ENCODE assay signal across 10 mouse cellular contexts in genomic region chr1:156230339-156231089, GRCm38 (mm10). TPM values are rescaled to one million over a fixed set of nuclear protein-coding genes. Genes with fewer than 3 reads are reported as not detected.
A peak's percentile ranks its signal among the peaks of the same experiment; 100 is the strongest.
DNase-seq lines count a peak whose midpoint lies in the region; ATAC-seq and TF ChIP-seq lines count a peak whose summit lies in the region.
"Had no signal": no experiment of that assay in that cellular context is flagged by ENCODE, and none has a peak within 500 bp of the region (broad histone marks: within the 10 kb centered on the region; RNA-seq: fewer than 3 reads in every experiment).

No protein-coding gene starts in this region.

- WGBS in hindbrain, embryonic 15.5 days = 34% methylated on average over 9 of the region's 9 CpGs
- WGBS in liver, postnatal 0 days (ENCODE audit: insufficient replicate concordance) = 45% methylated on average over 9 of the region's 9 CpGs

- no peak for TF ChIP-seq EP300 in liver, postnatal 0 days (IDR thresholded peaks at IDR 0.05; ENCODE audit: low read depth)

- peak overlapping the region; percentile 24 for H3K4me2 ChIP-seq in hindbrain, embryonic 15.5 days
- H3K4me2 ChIP-seq in myocyte (ENCODE audit: low read depth) = peak overlapping the region; percentile 45
- H3K4me2 ChIP-seq in liver, postnatal 0 days (ENCODE audit: low read depth, low read length) = no peak overlapping the region
- H3K4me2 ChIP-seq: liver, embryonic 15.5 days had no signal

- no peak for TF ChIP-seq CTCF in liver, postnatal 0 days (IDR thresholded peaks at IDR 0.05; ENCODE audit: low read depth)

- H3K27me3 ChIP-seq in hindbrain, embryonic 15.5 days = no peaks in the 10 kb centered on the region
- no peaks in the 10 kb centered on the region for H3K27me3 ChIP-seq in myocyte (ENCODE audit: control insufficient read depth, insufficient read depth, insufficient read length)
- H3K27me3 ChIP-seq in liver, postnatal 0 days (ENCODE audit: insufficient read depth, low read length) = no peaks in the 10 kb centered on the region
- H3K27me3 ChIP-seq: liver, embryonic 15.5 days had no signal

- H3ac ChIP-seq in myocyte (ENCODE audit: control insufficient read depth, insufficient read length) = no peak overlapping the region

- no peaks in the 10 kb centered on the region for H3K79me2 ChIP-seq in myocyte (ENCODE audit: control insufficient read depth, insufficient read depth)

- TF ChIP-seq POLR2A in myocyte (IDR thresholded peaks at IDR 0.05; ENCODE audit: insufficient read length, low read depth) = no peak

- H3K4me1 ChIP-seq in hindbrain, embryonic 15.5 days (replicated peaks) = peaks cover 9% of the 10 kb centered on the region
- peaks cover 4% of the 10 kb centered on the region for H3K4me1 ChIP-seq in liver, postnatal 0 days (ENCODE audit: insufficient read depth)

- H3K9me3 ChIP-seq in hindbrain, embryonic 15.5 days = no peaks in the 10 kb centered on the region
- H3K9me3 ChIP-seq in liver, postnatal 0 days (ENCODE audit: low read length) = no peaks in the 10 kb centered on the region
- H3K9me3 ChIP-seq: liver, embryonic 15.5 days had no signal

- H3K4me3 ChIP-seq in hindbrain, embryonic 15.5 days = no peak overlapping the region
- H3K4me3 ChIP-seq in myocyte = no peak overlapping the region
- H3K4me3 ChIP-seq in liver, postnatal 0 days (ENCODE audit: low read depth, low read length) = no peak overlapping the region
- H3K4me3 ChIP-seq: liver, embryonic 15.5 days had no signal

- H3K27ac ChIP-seq in hindbrain, embryonic 15.5 days (replicated peaks) = no peak overlapping the region
- no peak overlapping the region for H3K27ac ChIP-seq in liver, postnatal 0 days (ENCODE audit: low read depth)
- H3K27ac ChIP-seq: liver, embryonic 15.5 days had no signal

- no peak overlapping the region for H3K9ac ChIP-seq in hindbrain, embryonic 15.5 days
- H3K9ac ChIP-seq in liver, postnatal 0 days (replicated peaks) = no peak overlapping the region
- H3K9ac ChIP-seq: liver, embryonic 15.5 days had no signal

- 0 out of 2 replicates have a peak, but pooled peaks have one; percentile 68 for ATAC-seq in hindbrain, embryonic 15.5 days (ENCODE audit: low FRiP score, low read depth)
- ATAC-seq in liver, postnatal 0 days = no peak

- DNase-seq in frontal cortex, postnatal 14 days (ENCODE audit: low spot score in 2 of 2) = peak; percentile 13 to 17
- DNase-seq in frontal cortex, postnatal 36 days (ENCODE audit: low spot score in 2 of 2) = no peak
- peak; percentile 30 for DNase-seq in gastrocnemius, postnatal 10 days
- DNase-seq in liver, postnatal 0 days = no peak
- DNase-seq in liver = no peak
- DNase-seq in urinary bladder, adult 2 months (ENCODE audit: low spot score) = no peak

- H3K36me3 ChIP-seq in hindbrain, embryonic 15.5 days = no peaks in the 10 kb centered on the region
- H3K36me3 ChIP-seq in myocyte (ENCODE audit: control insufficient read depth, insufficient read depth) = no peaks in the 10 kb centered on the region
- H3K36me3 ChIP-seq in liver, postnatal 0 days (replicated peaks; ENCODE audit: insufficient read depth, low read length) = no peaks in the 10 kb centered on the region
- H3K36me3 ChIP-seq: liver, embryonic 15.5 days had no signal

TF ChIP-seq in myocyte, 11 proteins besides CTCF, POLR2A, EP300 and RAD21:
- TF ChIP-seq POLR2AphosphoS2 (IDR thresholded peaks at IDR 0.05; ENCODE audit: insufficient read length, low read depth) = no peak
- no peak for TF ChIP-seq MYOD1 (IDR thresholded peaks at IDR 0.05; ENCODE audit: control insufficient read depth in 1 of 3, insufficient read length in 2 of 3, low read depth in 2 of 3)
- TF ChIP-seq USF1 (IDR thresholded peaks at IDR 0.05; ENCODE audit: low read depth) = no peak
- no peak for TF ChIP-seq TCF3 (IDR thresholded peaks at IDR 0.05; ENCODE audit: insufficient read length, low read depth)
- no peak for TF ChIP-seq CEBPB (IDR thresholded peaks at IDR 0.05; ENCODE audit: insufficient read depth, poor library complexity, severe bottlenecking)
- TF ChIP-seq E2F4 (IDR thresholded peaks at IDR 0.05; ENCODE audit: insufficient read depth) = no peak
- no peak for TF ChIP-seq REST (IDR thresholded peaks at IDR 0.05; ENCODE audit: insufficient read depth, insufficient read length)
- TF ChIP-seq SRF (IDR thresholded peaks at IDR 0.05; ENCODE audit: control insufficient read depth, insufficient read length, low read depth) = no peak
- no peak for TF ChIP-seq MAX (IDR thresholded peaks at IDR 0.05; ENCODE audit: low read depth)
- no peak for TF ChIP-seq MYOG (IDR thresholded peaks at IDR 0.05; ENCODE audit: control insufficient read depth in 1 of 3, insufficient read depth in 1 of 3, insufficient read length in 2 of 3, low read depth in 2 of 3)
- TF ChIP-seq TCF12 (IDR thresholded peaks at IDR 0.05; ENCODE audit: insufficient read depth, poor library complexity, severe bottlenecking) = no peak
TF ChIP-seq in myocyte: peak in this region for 0.

RNA-seq across cellular contexts. Expression of gene Fam163a, which starts 25.7 kb away (rescaled TPM):
- under 1 TPM; 0.05 to 0.07 TPM for total RNA-seq in gastrocnemius, postnatal 10 days (2021)
- polyA plus RNA-seq in hindbrain, embryonic 15.5 days (2015; fragmentation: Nextera tagmentation; extraction: Ambion mirVana) = 3.7 and 4.6 TPM in 2 replicates
- not detected for polyA plus RNA-seq in myocyte (2012; fragmentation: generic; extraction: Trizol)
- 0.05 and 0.07 TPM in 2 replicates for polyA plus RNA-seq in liver, postnatal 0 days (2015; fragmentation: Nextera tagmentation; extraction: Ambion mirVana)
- 0.06 and 0.11 TPM in 2 replicates for polyA plus RNA-seq in urinary bladder, adult 2 months (2012; rRNA removed)
- polyA plus RNA-seq: C2C12; liver, embryonic 15.5 days had no signal

Comparison
In these comparisons a context has a peak if more than half of its experiments do, and no peak if none do; other contexts are left out.
1. DNase-seq: peak in frontal cortex, postnatal 14 days (2 of 2) and gastrocnemius, postnatal 10 days (single experiment); none in frontal cortex, postnatal 36 days (0 of 2), liver, postnatal 0 days (single experiment), liver (single experiment) and urinary bladder, adult 2 months (single experiment).